Mouse (Mus musculus) limb, embryonic 15.5 days (tissue): Measurements from ENCODE around the gene Cd44. TPM values are rescaled to one million over a fixed set of nuclear protein-coding genes. Genes with fewer than 3 reads are reported as not detected.

Source experiments
- ATAC-seq: fragments of 200-750 bp; cut with Nextera tagmentation; 2 replicates; pipeline ENCODE4 v1.8.0; 2017; ENCODE audit warnings: low read depth, moderate TSS enrichment; ENCODE audit not compliant: insufficient number of reproducible peaks, low FRiP score, low TSS enrichment
- H3K27ac ChIP-seq: fragments of 300-500 bp; sonication (generic); 2 replicates; pipeline ENCODE4 v1.5.1; 2015; ENCODE audit warnings: moderate library complexity, mild to moderate bottlenecking, inconsistent platforms
- H3K27me3 ChIP-seq: fragments of 300-500 bp; sonication (generic); 2 replicates; pipeline ENCODE4 v1.6.1; 2015; ENCODE audit warnings: inconsistent platforms
- H3K36me3 ChIP-seq: fragments of 300-500 bp; sonication (generic); 2 replicates; pipeline ENCODE4 v1.6.1; 2015; ENCODE audit warnings: inconsistent platforms
- H3K4me1 ChIP-seq: fragments of 300-500 bp; sonication (generic); 2 replicates; pipeline ENCODE4 v1.6.1; 2015; ENCODE audit warnings: inconsistent platforms
- H3K4me2 ChIP-seq: fragments of 300-500 bp; sonication (generic); 2 replicates; pipeline ENCODE4 v1.6.1; 2015; ENCODE audit warnings: mild to moderate bottlenecking, inconsistent platforms
- H3K4me3 ChIP-seq: fragments of 300-500 bp; sonication (generic); 2 replicates; pipeline ENCODE4 v1.5.1; 2015; ENCODE audit warnings: mild to moderate bottlenecking, inconsistent platforms
- H3K9ac ChIP-seq: fragments of 300-500 bp; sonication (generic); 2 replicates; pipeline ENCODE4 v1.6.1; 2015; ENCODE audit warnings: inconsistent platforms
- H3K9me3 ChIP-seq: fragments of 300-500 bp; sonication (generic); 2 replicates; pipeline ENCODE4 v1.6.1; 2016; ENCODE audit warnings: inconsistent platforms
- whole genome bisulfite sequencing: fragments of 180-500 bp; shearing (Covaris S2); methylation state at CpG from one replicate; pipeline ENCODE4 v1.1.7; 2015; 5-methylcytosine and 5-hydroxymethylcytosine counted together
- polyA plus RNA-seq: library from polyadenylated mRNA; unstranded; fragments of >200 nt; fragmentation: Nextera tagmentation; extraction: Ambion mirVana; gene quantifications from 2 replicates; pipeline ENCODE4 v1.2.1, GENCODE M21; 2015

The Cd44 gene
- polyA plus RNA-seq, 1 experiment from 2014 or later, result 50.2 TPM

- ATAC-seq, result no peak
- Histone ChIP-seq H3K27ac (no peak overlapping the region), H3K27me3 (no peaks in the 10 kb centered on the region), H3K4me2 (no peak overlapping the region), H3K4me3 (no peak overlapping the region), H3K9ac (no peak overlapping the region), H3K36me3 (peaks cover 5% of the 10 kb centered on the region; the same call in 1 of the 2 replicates), H3K9me3 (no peaks in the 10 kb centered on the region), H3K4me1 (no peaks in the 10 kb centered on the region)
- WGBS, result 83% methylated on average over 8 of the region's 8 CpGs
Observed at GRCm38 (mm10) chr2:102865354-102865752, 36.1 kb downstream of the Cd44 start.

DNA sequence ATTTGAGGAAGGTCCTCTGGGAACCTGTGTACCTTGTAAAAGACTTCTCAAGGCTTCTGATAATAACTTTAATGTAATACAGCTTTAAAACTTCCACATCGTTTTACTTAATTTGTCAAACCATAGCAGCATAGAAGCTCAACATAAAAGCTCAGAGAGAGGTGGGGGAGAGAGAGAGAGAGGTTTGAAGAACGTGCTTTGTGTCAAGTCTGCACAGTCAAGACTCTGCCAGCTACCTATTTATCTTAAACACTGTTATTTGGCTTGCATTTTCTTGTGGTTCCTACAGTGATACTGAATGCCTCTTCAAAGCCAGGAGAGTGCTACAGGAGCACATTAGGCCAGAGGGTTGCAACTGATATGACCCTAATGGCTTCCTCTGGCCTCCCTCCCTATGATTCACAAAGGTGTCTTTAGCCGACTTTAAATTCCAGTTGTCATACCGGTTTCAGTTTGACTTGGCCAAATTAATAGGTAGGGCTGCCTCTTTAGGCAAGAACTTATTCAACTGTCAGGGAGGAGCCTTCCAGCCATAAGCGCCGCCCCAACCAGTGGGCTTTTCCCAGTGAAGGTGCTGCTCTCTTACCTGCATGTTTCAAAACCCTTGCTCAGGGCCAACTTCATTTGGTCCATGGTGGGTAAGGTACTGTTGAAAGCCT is 36.6 kb downstream of the Cd44 start:
- no peak for ATAC-seq
- H3K9me3 ChIP-seq, result no peaks in the 10 kb centered on the region
- WGBS, result 53% methylated on average over 6 of the region's 6 CpGs
- no peak overlapping the region for H3K9ac ChIP-seq
- H3K27ac ChIP-seq, result no peak overlapping the region
- no peak overlapping the region for H3K4me2 ChIP-seq
- peaks cover 5% of the 10 kb centered on the region; the same call in 1 of the 2 replicates for H3K36me3 ChIP-seq
- H3K27me3 ChIP-seq, result no peaks in the 10 kb centered on the region
- no peaks in the 10 kb centered on the region for H3K4me1 ChIP-seq
- no peak overlapping the region for H3K4me3 ChIP-seq

- no peak overlapping the region for H3K9ac ChIP-seq
- 47% methylated on average over 4 of the region's 4 CpGs for WGBS
Observed at GRCm38 (mm10) chr2:102864036-102864435, 37.4 kb downstream of the Cd44 start.

DNA sequence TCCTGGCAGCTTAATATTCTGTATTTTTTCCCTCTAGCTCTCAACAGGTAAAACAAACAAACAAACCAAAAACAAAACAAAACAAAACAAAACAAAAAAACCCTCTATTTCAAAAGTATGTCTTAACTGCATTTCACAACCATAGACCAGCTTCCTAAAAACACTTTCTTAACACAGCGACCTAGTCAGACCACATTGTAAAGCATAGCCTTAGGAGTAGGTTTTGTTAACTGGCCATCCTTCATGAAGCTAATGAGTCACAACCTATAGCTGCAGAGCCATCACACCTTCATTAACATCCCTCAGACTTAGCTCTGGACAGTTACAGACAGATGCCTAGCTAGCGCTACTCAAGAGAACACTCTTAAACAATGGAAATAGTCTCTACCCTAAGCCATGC is 37.9 kb downstream of the Cd44 start:
- Histone ChIP-seq H3K27me3 (no peaks in the 10 kb centered on the region), H3K9ac (no peak overlapping the region), H3K9me3 (no peaks in the 10 kb centered on the region), H3K4me1 (no peaks in the 10 kb centered on the region), H3K27ac (no peak overlapping the region), H3K4me3 (no peak overlapping the region), H3K4me2 (no peak overlapping the region), H3K36me3 (peaks cover 5% of the 10 kb centered on the region; the same call in 1 of the 2 replicates)
- ATAC-seq, result no peak
- 74% methylated on average over 2 of the region's 2 CpGs for WGBS

More at GRCm38 (mm10) chr2:102864036-102864435, 37.4 kb downstream of the Cd44 start:
- Histone ChIP-seq H3K27me3 (no peaks in the 10 kb centered on the region), H3K4me3 (no peak overlapping the region), H3K4me2 (no peak overlapping the region), H3K36me3 (peaks cover 5% of the 10 kb centered on the region; the same call in 1 of the 2 replicates), H3K27ac (no peak overlapping the region), H3K4me1 (no peaks in the 10 kb centered on the region), H3K9me3 (no peaks in the 10 kb centered on the region)
- ATAC-seq, result no peak

- no peak overlapping the region for H3K9ac ChIP-seq
- H3K4me3 ChIP-seq, result no peak overlapping the region
- H3K9me3 ChIP-seq, result no peaks in the 10 kb centered on the region
- H3K36me3 ChIP-seq, result peaks cover 5% of the 10 kb centered on the region; the same call in 1 of the 2 replicates
- H3K27ac ChIP-seq, result no peak overlapping the region
- H3K4me1 ChIP-seq, result no peaks in the 10 kb centered on the region
- H3K4me2 ChIP-seq, result no peak overlapping the region
- no peak for ATAC-seq
- 63% methylated on average over 7 of the region's 7 CpGs for WGBS
- H3K27me3 ChIP-seq, result no peaks in the 10 kb centered on the region
Observed at GRCm38 (mm10) chr2:102862706-102863105, 38.8 kb downstream of the Cd44 start.

- H3K9me3 ChIP-seq, result no peaks in the 10 kb centered on the region
- no peaks in the 10 kb centered on the region for H3K4me1 ChIP-seq
- no peak overlapping the region for H3K4me3 ChIP-seq
- H3K27ac ChIP-seq, result no peak overlapping the region
- peaks cover 7% of the 10 kb centered on the region; the same call in 1 of the 2 replicates for H3K36me3 ChIP-seq
- ATAC-seq, result no peak
- no peaks in the 10 kb centered on the region for H3K27me3 ChIP-seq
- no peak overlapping the region for H3K4me2 ChIP-seq
- no peak overlapping the region for H3K9ac ChIP-seq
- WGBS, result 95% methylated on average over 6 of the region's 6 CpGs
Observed at GRCm38 (mm10) chr2:102858271-102858670, 43.2 kb downstream of the Cd44 start.

- H3K36me3 ChIP-seq, result 0 out of 2 replicates have a peak, but pooled peaks cover 2% of the 10 kb centered on the region
- H3K4me1 ChIP-seq, result no peaks in the 10 kb centered on the region
- H3K9me3 ChIP-seq, result no peaks in the 10 kb centered on the region
- no peak overlapping the region for H3K9ac ChIP-seq
- H3K4me2 ChIP-seq, result no peak overlapping the region
- no peak overlapping the region for H3K4me3 ChIP-seq
- H3K27me3 ChIP-seq, result no peaks in the 10 kb centered on the region
- H3K27ac ChIP-seq, result no peak overlapping the region
- 91% methylated on average over 3 of the region's 3 CpGs for WGBS
- no peak for ATAC-seq
Observed at GRCm38 (mm10) chr2:102853297-102853696, 48.2 kb downstream of the Cd44 start.

DNA sequence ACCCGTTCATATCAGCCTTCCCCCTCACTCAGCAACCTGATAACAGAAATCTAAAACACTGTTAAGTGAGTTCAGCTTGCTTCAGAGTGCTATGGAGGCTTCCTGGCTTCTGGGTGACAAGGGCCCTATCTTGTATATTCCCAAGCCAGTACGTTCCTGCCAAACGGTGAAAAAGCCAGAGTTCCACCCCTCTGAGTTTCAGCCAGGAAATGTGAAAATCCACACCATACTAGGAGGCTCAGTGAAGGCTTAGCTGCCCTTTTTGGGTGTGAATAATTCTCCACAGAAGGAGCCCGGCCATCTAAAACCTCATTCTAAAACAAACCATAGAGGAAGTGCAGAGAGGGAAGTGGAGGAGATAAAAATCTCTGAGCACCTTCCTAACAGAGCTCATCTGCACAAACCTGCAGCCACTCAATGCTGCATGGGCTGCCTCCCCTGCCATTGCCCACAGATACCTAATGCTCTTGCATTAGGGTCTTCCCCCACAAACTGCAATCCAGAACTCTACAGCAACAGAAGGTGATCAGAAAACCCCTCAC is 49.5 kb downstream of the Cd44 start:
- 41% methylated on average over 4 of the region's 4 CpGs for WGBS
- Histone ChIP-seq H3K4me1 (no peaks in the 10 kb centered on the region), H3K36me3 (0 out of 2 replicates have a peak, but pooled peaks cover 2% of the 10 kb centered on the region), H3K27ac (no peak overlapping the region), H3K9ac (no peak overlapping the region), H3K4me2 (no peak overlapping the region), H3K27me3 (no peaks in the 10 kb centered on the region), H3K9me3 (no peaks in the 10 kb centered on the region), H3K4me3 (no peak overlapping the region)
- ATAC-seq, result no peak

GRCm38 (mm10) chr2:102850026-102850425 is 51.4 kb downstream of the Cd44 start:
- Histone ChIP-seq H3K4me2 (no peak overlapping the region), H3K9ac (no peak overlapping the region), H3K4me1 (no peaks in the 10 kb centered on the region), H3K4me3 (no peak overlapping the region), H3K36me3 (0 out of 2 replicates have a peak, but pooled peaks cover 2% of the 10 kb centered on the region), H3K27ac (no peak overlapping the region), H3K9me3 (no peaks in the 10 kb centered on the region), H3K27me3 (no peaks in the 10 kb centered on the region)
- no peak for ATAC-seq

GRCm38 (mm10) chr2:102848811-102849433 is 52.5 kb downstream of the Cd44 start:
- ATAC-seq, result no peak
- Histone ChIP-seq H3K4me3 (no peak overlapping the region), H3K27ac (no peak overlapping the region), H3K9me3 (no peaks in the 10 kb centered on the region), H3K4me2 (no peak overlapping the region), H3K27me3 (no peaks in the 10 kb centered on the region), H3K36me3 (no peaks in the 10 kb centered on the region), H3K9ac (no peak overlapping the region), H3K4me1 (no peaks in the 10 kb centered on the region)
- WGBS, result 80% methylated on average over 5 of the region's 5 CpGs

GRCm38 (mm10) chr2:102841231-102841630 is 60.2 kb downstream of the Cd44 start:
- H3K36me3 ChIP-seq, result no peaks in the 10 kb centered on the region
- no peak overlapping the region for H3K4me2 ChIP-seq
- H3K9ac ChIP-seq, result no peak overlapping the region
- no peak for ATAC-seq
- H3K9me3 ChIP-seq, result no peaks in the 10 kb centered on the region
- no peaks in the 10 kb centered on the region for H3K4me1 ChIP-seq
- H3K4me3 ChIP-seq, result no peak overlapping the region
- H3K27me3 ChIP-seq, result no peaks in the 10 kb centered on the region
- no peak overlapping the region for H3K27ac ChIP-seq

DNA sequence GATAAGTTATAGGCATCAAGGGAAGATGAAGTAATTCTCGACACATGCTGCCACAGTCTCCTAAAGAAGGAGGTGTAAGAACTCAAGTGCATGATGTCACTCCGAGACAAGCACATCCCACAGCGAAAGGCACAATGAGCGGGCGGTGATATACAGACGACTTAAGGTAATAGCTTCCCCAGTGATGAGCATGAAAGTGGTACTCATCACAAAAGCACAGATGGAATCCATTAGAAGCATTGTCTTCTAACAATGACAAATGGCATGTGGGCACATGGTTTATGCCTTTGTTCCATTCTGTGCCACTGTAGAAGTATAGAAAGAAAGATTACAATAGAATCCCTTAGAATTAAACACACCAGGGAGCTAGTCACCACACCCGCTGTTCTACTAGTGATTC is 63.3 kb downstream of the Cd44 start:
- Histone ChIP-seq H3K4me1 (no peaks in the 10 kb centered on the region), H3K9me3 (no peaks in the 10 kb centered on the region), H3K9ac (no peak overlapping the region), H3K36me3 (no peaks in the 10 kb centered on the region), H3K27ac (no peak overlapping the region), H3K4me2 (no peak overlapping the region), H3K27me3 (no peaks in the 10 kb centered on the region), H3K4me3 (no peak overlapping the region)
- ATAC-seq, result no peak
- WGBS, result 88% methylated on average over 7 of the region's 7 CpGs
